Mouse (Mus musculus): Measurements from ENCODE around the gene Gabrr2. TPM values are rescaled to one million over a fixed set of nuclear protein-coding genes. Genes with fewer than 3 reads are reported as not detected.
"Not testable (repeated sequence)": the region's sequence is repeated elsewhere in the genome, so short reads cannot be mapped to it uniquely, and the experiment has no call there.

Gabrr2 gene
- total RNA-seq, 2 experiments from 2014 or later, result 19.2 to 51.0 TPM

- no peak for DNase-seq
- intact Hi-C loops (cut with DNase I; ENCODE audit: low total_unique reads), result no loop called here
Measured at GRCm38 (mm10) chr4:33067331-33067730, 4.5 kb downstream of the Gabrr2 start.

GRCm38 (mm10) chr4:33067826-33068225, 5.0 kb downstream of the Gabrr2 start:
- intact Hi-C loops (cut with DNase I; ENCODE audit: low total_unique reads), result no loop called here
- DNase-seq, result no peak

- no peak for DNase-seq
Measured at GRCm38 (mm10) chr4:33068894-33069293, 6.1 kb downstream of the Gabrr2 start.

GRCm38 (mm10) chr4:33070326-33070725, 7.5 kb downstream of the Gabrr2 start:
- intact Hi-C loops (cut with DNase I; ENCODE audit: low total_unique reads), result no loop called here

More at GRCm38 (mm10) chr4:33068894-33069293, 6.1 kb downstream of the Gabrr2 start:
- intact Hi-C loops (cut with DNase I; ENCODE audit: low total_unique reads), result no loop called here

GRCm38 (mm10) chr4:33071337-33071736, 8.5 kb downstream of the Gabrr2 start:
- no peak for DNase-seq
- intact Hi-C loops (cut with DNase I; ENCODE audit: low total_unique reads), result no loop called here

More at GRCm38 (mm10) chr4:33070326-33070725, 7.5 kb downstream of the Gabrr2 start:
- DNase-seq, result no peak

GRCm38 (mm10) chr4:33072526-33073161, 9.8 kb downstream of the Gabrr2 start:
- DNase-seq, result no peak
- intact Hi-C loops (cut with DNase I; ENCODE audit: low total_unique reads), result no loop called here

GRCm38 (mm10) chr4:33074406-33074805, 11.6 kb downstream of the Gabrr2 start:
- intact Hi-C loops (cut with DNase I; ENCODE audit: low total_unique reads), result no loop called here
- no peak for DNase-seq

- intact Hi-C loops (cut with DNase I; ENCODE audit: low total_unique reads), result no loop called here
- DNase-seq, result no peak
Measured at GRCm38 (mm10) chr4:33074851-33075250, 12.1 kb downstream of the Gabrr2 start.

- intact Hi-C loops (cut with DNase I; ENCODE audit: low total_unique reads), result no loop called here
- no peak for DNase-seq
Measured at GRCm38 (mm10) chr4:33075776-33076524, 13.2 kb downstream of the Gabrr2 start.

GRCm38 (mm10) chr4:33077161-33077560, 14.4 kb downstream of the Gabrr2 start:
- no peak for DNase-seq
- intact Hi-C loops (cut with DNase I; ENCODE audit: low total_unique reads), result no loop called here

- DNase-seq, result no peak
- intact Hi-C loops (cut with DNase I; ENCODE audit: low total_unique reads), result no loop called here
Measured at GRCm38 (mm10) chr4:33077724-33078123, 14.9 kb downstream of the Gabrr2 start.

- intact Hi-C loops (cut with DNase I; ENCODE audit: low total_unique reads), result no loop called here
Measured at GRCm38 (mm10) chr4:33078492-33078891, 15.7 kb downstream of the Gabrr2 start.

GRCm38 (mm10) chr4:33099118-33099694, 36.4 kb downstream of the Gabrr2 start:
- intact Hi-C loops (cut with DNase I; ENCODE audit: low total_unique reads), result no loop called here
- no peak for DNase-seq

More at GRCm38 (mm10) chr4:33078492-33078891, 15.7 kb downstream of the Gabrr2 start:
- DNase-seq, result no peak

- DNase-seq, result no peak
- intact Hi-C loops (cut with DNase I; ENCODE audit: low total_unique reads), result loop anchor here (10.0 kb wide), 2 partner anchors 85 to 155 kb away; partner anchors contain the start of gene Ankrd6
Measured at GRCm38 (mm10) chr4:33109720-33110458, 47.1 kb downstream of the Gabrr2 start.

GRCm38 (mm10) chr4:33110845-33111244, 48.0 kb downstream of the Gabrr2 start:
- intact Hi-C loops (cut with DNase I; ENCODE audit: low total_unique reads), result loop anchor here (10.0 kb wide), 2 partner anchors 86 to 156 kb away; partner anchors contain the start of gene Ankrd6
- no peak for DNase-seq

GRCm38 (mm10) chr4:33111358-33111757, 48.6 kb downstream of the Gabrr2 start:
- no peak for DNase-seq
- intact Hi-C loops (cut with DNase I; ENCODE audit: low total_unique reads), result loop anchor here (10.0 kb wide), 2 partner anchors 87 to 157 kb away; partner anchors contain the start of gene Ankrd6

- intact Hi-C loops (cut with DNase I; ENCODE audit: low total_unique reads), result loop anchor here (10.0 kb wide), 2 partner anchors 88 to 158 kb away; partner anchors contain the start of gene Ankrd6
- DNase-seq, result not testable (repeated sequence)
Measured at GRCm38 (mm10) chr4:33112866-33113265, 50.1 kb downstream of the Gabrr2 start.

- peak; percentile 70 for DNase-seq
- intact Hi-C loops (cut with DNase I; ENCODE audit: low total_unique reads), result loop anchor here (10.0 kb wide), 2 partner anchors 94 to 164 kb away; partner anchors contain the start of gene Ankrd6
Measured at GRCm38 (mm10) chr4:33119118-33119517, 56.3 kb downstream of the Gabrr2 start.

GRCm38 (mm10) chr4:33124493-33124892, 61.7 kb downstream of the Gabrr2 start:
- intact Hi-C loops (cut with DNase I; ENCODE audit: low total_unique reads), result no loop called here
- peak; percentile 36 for DNase-seq

Measured in gastrocnemius, postnatal 14 days (tissue).